Mouse (Mus musculus) embryonic facial prominence, embryonic 15.5 days (tissue): ENCODE measurements around the gene Fgd2. TPM values are rescaled to one million over a fixed set of nuclear protein-coding genes. Genes with fewer than 3 reads are reported as not detected.

Experiments used
- ATAC-seq: fragments of 200-750 bp; cut with Nextera tagmentation; 2 replicates; pipeline ENCODE4 v1.8.0; 2017; ENCODE audit warnings: low read depth, moderate TSS enrichment; ENCODE audit not compliant: insufficient number of reproducible peaks, low FRiP score, low TSS enrichment
- H3K27ac ChIP-seq: fragments of 300-500 bp; sonication (generic); replicated peaks from 2 replicates; pipeline ENCODE4 v1.5.1; 2015; ENCODE audit warnings: mild to moderate bottlenecking, inconsistent platforms
- H3K27me3 ChIP-seq: fragments of 300-500 bp; sonication (generic); 2 replicates; pipeline ENCODE4 v1.6.1; 2015; ENCODE audit warnings: inconsistent platforms
- H3K36me3 ChIP-seq: fragments of 300-500 bp; sonication (generic); 2 replicates; pipeline ENCODE4 v1.6.1; 2015; ENCODE audit warnings: mild to moderate bottlenecking, inconsistent platforms
- H3K4me1 ChIP-seq: fragments of 300-500 bp; sonication (generic); 2 replicates; pipeline ENCODE4 v1.6.1; 2015; ENCODE audit warnings: inconsistent platforms
- H3K4me2 ChIP-seq: fragments of 300-500 bp; sonication (generic); replicated peaks from 2 replicates; pipeline ENCODE4 v1.6.1; 2015; ENCODE audit warnings: mild to moderate bottlenecking, inconsistent platforms
- H3K4me3 ChIP-seq: fragments of 300-500 bp; sonication (generic); replicated peaks from 2 replicates; pipeline ENCODE4 v1.5.1; 2015; ENCODE audit warnings: mild to moderate bottlenecking, inconsistent platforms
- H3K9ac ChIP-seq: fragments of 300-500 bp; sonication (generic); 2 replicates; pipeline ENCODE4 v1.6.1; 2015; ENCODE audit warnings: inconsistent platforms
- H3K9me3 ChIP-seq: fragments of 300-500 bp; sonication (generic); replicated peaks from 2 replicates; pipeline ENCODE4 v1.6.1; 2016; ENCODE audit warnings: inconsistent platforms
- WGBS: fragments of 180-500 bp; shearing (Covaris S2); methylation state at CpG from one replicate; pipeline ENCODE4 v1.1.7; 2015; 5-methylcytosine and 5-hydroxymethylcytosine counted together
- polyA plus RNA-seq: library from polyadenylated mRNA; unstranded; fragments of >200 nt; fragmentation: Nextera tagmentation; extraction: Ambion mirVana; gene quantifications from 2 replicates; pipeline ENCODE4 v1.2.1, GENCODE M21; 2015

Fgd2 gene
- polyA plus RNA-seq, 1 experiment from 2014 or later: 14.5 TPM

DNA sequence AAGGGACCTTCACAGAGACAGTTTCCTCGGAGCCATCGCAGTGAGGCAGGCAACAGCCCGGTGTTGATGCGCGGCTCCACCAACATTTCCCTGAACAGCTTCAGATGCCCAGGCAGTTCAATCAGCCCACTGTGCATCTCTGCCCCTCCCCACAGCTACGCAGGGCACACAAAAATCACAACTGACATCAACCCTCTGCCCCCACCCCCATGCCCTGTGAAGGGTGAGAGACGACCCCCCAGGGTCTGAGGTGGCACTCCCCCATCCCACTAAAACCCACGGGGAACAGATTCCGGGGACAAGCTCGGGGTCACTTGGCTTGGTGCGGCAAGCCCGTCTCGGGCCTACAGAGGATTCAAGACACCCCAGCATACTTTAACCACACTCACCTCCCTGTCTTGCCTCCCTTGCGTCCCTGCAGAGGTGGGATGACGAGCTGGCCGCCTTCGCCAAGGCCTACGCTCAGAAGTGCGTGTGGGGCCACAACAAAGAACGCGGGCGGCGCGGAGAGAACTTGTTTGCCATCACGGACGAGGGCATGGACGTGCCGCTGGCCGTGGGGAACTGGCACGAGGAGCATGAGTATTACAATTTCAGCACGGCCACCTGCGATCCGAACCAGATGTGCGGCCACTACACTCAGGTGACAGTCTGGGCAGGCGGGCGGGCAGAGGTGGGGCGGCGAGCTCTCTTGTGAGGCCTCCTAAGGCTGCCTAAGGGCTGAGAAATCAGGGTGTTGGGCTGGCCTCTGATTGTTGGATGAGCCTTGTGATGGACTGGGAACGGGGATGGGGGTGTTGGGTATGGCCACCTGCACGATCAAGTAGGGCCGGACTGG lies 38.7 kb upstream of the Fgd2 start:
- Histone ChIP-seq H3K9ac (no peak overlapping the region), H3K27me3 (peaks cover 47% of the 10 kb centered on the region), H3K27ac (no peak overlapping the region)

GRCm38 (mm10) chr17:29322603-29322962 lies 38.1 kb upstream of the Fgd2 start:
- H3K9ac ChIP-seq: no peak overlapping the region
- peaks cover 22% of the 10 kb centered on the region for H3K4me1 ChIP-seq
- H3K27ac ChIP-seq: no peak overlapping the region
- no peak overlapping the region for H3K4me3 ChIP-seq
- H3K36me3 ChIP-seq: no peaks in the 10 kb centered on the region
- peak overlapping the region; percentile 17; the same call in 1 of the 2 replicates for H3K4me2 ChIP-seq
- WGBS: 24% methylated on average over 18 of the region's 18 CpGs
- peak; percentile 17; the same call in 1 of the 2 replicates for ATAC-seq
- no peaks in the 10 kb centered on the region for H3K9me3 ChIP-seq
- peaks cover 53% of the 10 kb centered on the region for H3K27me3 ChIP-seq

More for the DNA sequence above, 38.7 kb upstream of the Fgd2 start:
- WGBS: 19% methylated on average over 41 of the region's 41 CpGs
- peaks cover 22% of the 10 kb centered on the region for H3K4me1 ChIP-seq
- H3K4me3 ChIP-seq: no peak overlapping the region; the same call in 1 of the 2 replicates
- no peaks in the 10 kb centered on the region for H3K9me3 ChIP-seq
- peak overlapping the region; percentile 17; the same call in 1 of the 2 replicates for H3K4me2 ChIP-seq
- ATAC-seq: peak; percentile 3; the same call in 1 of the 2 replicates
- no peaks in the 10 kb centered on the region for H3K36me3 ChIP-seq

- Histone ChIP-seq H3K36me3 (no peaks in the 10 kb centered on the region), H3K9me3 (no peaks in the 10 kb centered on the region), H3K27ac (no peak overlapping the region), H3K27me3 (peaks cover 53% of the 10 kb centered on the region), H3K4me3 (no peak overlapping the region), H3K4me1 (peaks cover 22% of the 10 kb centered on the region), H3K9ac (no peak overlapping the region), H3K4me2 (no peak overlapping the region)
- 90% methylated on average over 3 of the region's 3 CpGs for WGBS
- ATAC-seq: no peak
Observed at GRCm38 (mm10) chr17:29323625-29324024, 37.1 kb upstream of the Fgd2 start.

DNA sequence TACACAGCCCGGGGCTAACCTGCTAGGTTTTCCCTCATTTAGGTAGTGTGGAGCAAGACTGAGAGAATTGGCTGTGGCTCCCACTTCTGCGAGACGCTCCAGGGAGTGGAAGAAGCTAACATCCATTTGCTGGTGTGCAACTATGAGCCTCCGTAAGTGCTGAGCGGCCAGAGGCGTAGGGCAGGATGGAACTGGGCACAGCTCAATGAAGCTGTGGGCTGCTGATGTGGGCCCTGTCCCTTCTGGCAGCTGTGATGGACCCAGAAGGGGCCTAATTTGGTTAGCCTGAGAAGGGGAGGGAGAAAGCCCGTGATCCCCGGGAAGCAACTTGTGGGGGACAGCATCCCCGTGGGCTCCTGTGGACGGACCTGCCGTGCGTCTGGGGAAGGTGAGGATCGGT lies 34.9 kb upstream of the Fgd2 start:
- Histone ChIP-seq H3K4me1 (peaks cover 17% of the 10 kb centered on the region), H3K4me3 (no peak overlapping the region), H3K36me3 (peaks cover 6% of the 10 kb centered on the region; the same call in 1 of the 2 replicates), H3K27ac (no peak overlapping the region), H3K27me3 (peaks cover 40% of the 10 kb centered on the region), H3K9me3 (no peaks in the 10 kb centered on the region), H3K4me2 (no peak overlapping the region), H3K9ac (no peak overlapping the region)
- ATAC-seq: no peak
- WGBS: 63% methylated on average over 13 of the region's 13 CpGs

DNA sequence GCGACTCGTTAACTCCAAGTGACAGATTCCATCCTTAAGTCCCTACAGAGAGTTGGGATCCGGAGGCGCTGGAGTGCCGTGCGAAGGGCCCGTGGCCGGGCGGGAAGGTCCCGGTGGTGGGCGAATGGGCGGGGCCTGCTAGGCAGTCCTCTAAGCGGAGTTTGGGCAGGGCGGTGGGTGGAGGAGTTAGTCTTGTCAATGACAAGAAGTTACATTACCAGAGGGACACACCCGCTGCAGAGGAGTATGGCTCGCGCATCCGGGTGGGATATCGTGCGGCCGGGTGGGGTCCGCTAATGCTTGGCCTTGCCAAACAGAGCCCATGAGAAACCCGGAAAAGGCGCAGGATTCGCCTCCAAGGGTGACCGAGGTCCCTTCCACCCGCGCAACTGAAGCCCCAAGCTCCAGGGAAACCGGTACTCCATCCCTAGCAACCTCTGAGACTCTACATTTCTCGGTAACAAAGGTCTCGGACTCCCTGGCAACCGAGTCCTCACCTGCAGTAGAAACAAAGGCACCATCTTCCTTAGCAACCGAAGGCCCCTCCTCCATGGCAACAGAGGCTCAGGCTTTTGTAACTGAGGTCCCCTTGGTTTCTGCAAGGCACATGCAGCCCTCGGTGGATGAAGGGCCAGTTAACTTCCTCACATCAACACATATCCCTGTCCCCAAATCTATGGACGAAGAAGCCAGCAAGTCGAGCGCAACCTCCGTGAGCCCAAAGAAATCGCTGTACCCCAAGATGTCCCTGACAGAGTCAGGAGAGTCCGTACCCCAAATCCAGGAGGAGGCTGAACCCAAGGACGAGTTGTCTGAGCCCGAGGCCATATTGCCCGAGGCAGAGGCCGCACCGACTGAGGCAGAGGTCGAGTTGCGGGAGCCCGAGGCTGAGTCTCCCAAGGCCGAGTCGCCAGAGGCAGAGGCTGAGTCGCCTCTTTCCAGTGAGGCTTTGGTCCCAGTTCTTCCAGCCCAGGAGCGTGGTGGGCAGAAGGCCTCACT lies 33.9 kb upstream of the Fgd2 start:
- Histone ChIP-seq H3K4me3 (peak overlapping the region; percentile 30), H3K27me3 (peaks cover 30% of the 10 kb centered on the region), H3K9me3 (no peaks in the 10 kb centered on the region), H3K36me3 (peaks cover 14% of the 10 kb centered on the region), H3K27ac (no peak overlapping the region), H3K4me1 (peaks cover 15% of the 10 kb centered on the region), H3K9ac (no peak overlapping the region), H3K4me2 (peak overlapping the region; percentile 52)
- ATAC-seq: 0 out of 2 replicates have a peak, but pooled peaks have one; percentile 27
- 15% methylated on average over 52 of the region's 52 CpGs for WGBS

- WGBS: 71% methylated on average over 9 of the region's 9 CpGs
- no peak overlapping the region for H3K9ac ChIP-seq
- no peak for ATAC-seq
Observed at GRCm38 (mm10) chr17:29327691-29328090, 33.0 kb upstream of the Fgd2 start.

DNA sequence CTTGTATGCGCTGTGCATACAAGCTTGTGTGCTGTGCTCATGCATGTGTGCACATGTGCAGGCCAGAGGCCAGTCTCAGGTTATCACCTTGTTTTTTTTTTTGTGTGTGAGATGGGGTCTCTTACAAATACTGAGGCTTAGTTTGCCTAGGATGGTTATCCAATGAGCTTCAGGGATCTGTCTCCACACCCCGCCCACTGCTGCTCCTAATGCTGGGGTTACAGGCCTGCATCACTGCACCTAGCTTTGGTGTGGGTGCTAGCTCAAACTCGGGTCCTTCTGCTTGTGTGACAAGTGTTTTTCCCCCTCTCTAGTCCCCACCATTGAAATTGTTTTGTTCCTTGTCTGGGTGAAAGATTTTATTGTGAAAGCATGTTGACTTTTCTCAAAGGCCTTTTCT lies 30.5 kb upstream of the Fgd2 start:
- ATAC-seq: no peak
- Histone ChIP-seq H3K9me3 (no peaks in the 10 kb centered on the region), H3K27ac (no peak overlapping the region), H3K9ac (no peak overlapping the region), H3K4me3 (no peak overlapping the region), H3K27me3 (peaks cover 17% of the 10 kb centered on the region; the same call in 1 of the 2 replicates), H3K36me3 (peaks cover 44% of the 10 kb centered on the region), H3K4me1 (peaks cover 10% of the 10 kb centered on the region), H3K4me2 (no peak overlapping the region)
- 81% methylated on average over 3 of the region's 3 CpGs for WGBS

More at GRCm38 (mm10) chr17:29327691-29328090, 33.0 kb upstream of the Fgd2 start:
- Histone ChIP-seq H3K36me3 (peaks cover 22% of the 10 kb centered on the region), H3K4me2 (no peak overlapping the region), H3K27ac (no peak overlapping the region), H3K4me1 (peaks cover 10% of the 10 kb centered on the region), H3K27me3 (peaks cover 21% of the 10 kb centered on the region; the same call in 1 of the 2 replicates), H3K9me3 (no peaks in the 10 kb centered on the region), H3K4me3 (no peak overlapping the region)

GRCm38 (mm10) chr17:29330671-29331410 lies 29.9 kb upstream of the Fgd2 start:
- no peak overlapping the region for H3K4me3 ChIP-seq
- no peak overlapping the region for H3K9ac ChIP-seq
- no peak for ATAC-seq
- WGBS: 35% methylated on average over 5 of the region's 5 CpGs
- peaks cover 10% of the 10 kb centered on the region for H3K4me1 ChIP-seq
- no peaks in the 10 kb centered on the region for H3K9me3 ChIP-seq
- H3K27me3 ChIP-seq: peaks cover 13% of the 10 kb centered on the region; the same call in 1 of the 2 replicates
- peaks cover 50% of the 10 kb centered on the region for H3K36me3 ChIP-seq
- peak overlapping the region; percentile 55; the same call in 1 of the 2 replicates for H3K27ac ChIP-seq
- H3K4me2 ChIP-seq: no peak overlapping the region

GRCm38 (mm10) chr17:29332186-29332685 lies 28.5 kb upstream of the Fgd2 start:
- Histone ChIP-seq H3K4me3 (no peak overlapping the region), H3K27ac (no peak overlapping the region), H3K4me2 (no peak overlapping the region), H3K36me3 (peaks cover 64% of the 10 kb centered on the region), H3K9me3 (no peaks in the 10 kb centered on the region), H3K4me1 (no peaks in the 10 kb centered on the region), H3K27me3 (peaks cover 4% of the 10 kb centered on the region; the same call in 1 of the 2 replicates), H3K9ac (no peak overlapping the region)
- ATAC-seq: no peak
- WGBS: 79% methylated on average over 4 of the region's 4 CpGs

DNA sequence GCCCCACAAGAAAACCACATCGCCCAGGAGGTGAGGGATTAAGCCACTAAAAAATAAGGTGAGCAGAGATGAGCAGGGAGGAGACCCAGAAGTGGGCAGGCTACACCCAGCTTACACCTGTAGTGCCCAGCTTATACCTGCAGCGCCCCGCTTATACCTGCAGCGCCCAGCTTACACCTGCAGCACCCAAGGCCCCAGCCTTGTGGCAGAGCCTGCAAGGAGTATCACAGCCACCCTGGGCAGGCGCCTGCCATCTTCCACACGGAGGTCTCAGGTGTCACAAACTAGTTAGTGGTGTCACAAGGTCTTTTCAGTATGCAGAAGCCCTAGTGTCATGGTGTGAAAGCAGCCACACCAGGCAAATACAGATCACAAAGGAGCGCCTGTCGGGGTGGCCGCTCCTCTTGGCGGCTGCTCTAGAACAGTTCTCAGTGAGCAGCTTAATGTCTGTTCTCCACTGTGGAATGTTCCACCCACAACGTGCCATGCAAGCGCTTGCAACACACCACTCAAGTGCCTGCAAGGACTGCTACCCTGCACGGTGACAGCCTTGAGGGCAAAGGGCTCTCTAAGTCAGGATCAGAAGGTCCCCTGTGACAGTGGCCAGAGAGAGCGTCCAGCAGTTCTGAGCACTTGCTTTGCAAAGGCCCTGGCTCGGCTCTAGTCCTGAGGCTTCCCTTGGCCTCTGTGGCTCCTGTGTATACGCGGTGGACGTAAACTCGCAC lies 24.3 kb upstream of the Fgd2 start:
- 91% methylated on average over 19 of the region's 19 CpGs for WGBS
- ATAC-seq: no peak

More for the DNA sequence above, 24.3 kb upstream of the Fgd2 start:
- H3K36me3 ChIP-seq: peaks cover 86% of the 10 kb centered on the region
- H3K4me3 ChIP-seq: no peak overlapping the region
- no peak overlapping the region for H3K27ac ChIP-seq
- H3K4me1 ChIP-seq: peaks cover 22% of the 10 kb centered on the region
- H3K4me2 ChIP-seq: no peak overlapping the region
- no peaks in the 10 kb centered on the region for H3K9me3 ChIP-seq
- H3K9ac ChIP-seq: no peak overlapping the region
- no peaks in the 10 kb centered on the region for H3K27me3 ChIP-seq
